Mouse (Mus musculus) limb, embryonic 11.5 days (tissue): ENCODE data around the gene Medag. TPM values are rescaled to one million over a fixed set of nuclear protein-coding genes. Genes with fewer than 3 reads are reported as not detected.

Experiments
- ATAC-seq: fragments of 200-750 bp; cut with Nextera tagmentation; 2 replicates; pipeline ENCODE4 v1.8.0; 2017; ENCODE audit warnings: low read depth; ENCODE audit not compliant: insufficient number of reproducible peaks, low FRiP score, low TSS enrichment
- DNase-seq: peaks from one replicate; pipeline ENCODE4 v3.0.0-alpha.2; 2015; ENCODE audit warnings: low spot score
- H3K27ac ChIP-seq: fragments of 300-500 bp; sonication (generic); replicated peaks from 2 replicates; pipeline ENCODE4 v1.5.1; 2014; ENCODE audit warnings: low read depth, mild to moderate bottlenecking, low read length
- H3K27me3 ChIP-seq: fragments of 300-500 bp; sonication (generic); 2 replicates; pipeline ENCODE4 v1.6.1; 2014; ENCODE audit warnings: mild to moderate bottlenecking, low read length, mixed read lengths; ENCODE audit not compliant: control insufficient read depth, insufficient read depth
- H3K36me3 ChIP-seq: fragments of 300-500 bp; sonication (generic); 2 replicates; pipeline ENCODE4 v1.6.1; 2014; ENCODE audit warnings: mild to moderate bottlenecking, low read length, moderate library complexity, mixed read lengths; ENCODE audit not compliant: control insufficient read depth, insufficient read depth
- H3K4me1 ChIP-seq: fragments of 300-500 bp; sonication (generic); 2 replicates; pipeline ENCODE4 v1.6.1; 2014; ENCODE audit warnings: low read length, mixed read lengths; ENCODE audit not compliant: control insufficient read depth, insufficient read depth
- H3K4me2 ChIP-seq: fragments of 300-500 bp; sonication (generic); 2 replicates; pipeline ENCODE4 v1.6.1; 2014; ENCODE audit warnings: low read depth, mild to moderate bottlenecking, moderate library complexity; ENCODE audit not compliant: severe bottlenecking
- H3K4me3 ChIP-seq: fragments of 300-500 bp; sonication (generic); 2 replicates; pipeline ENCODE4 v1.5.1; 2014; ENCODE audit warnings: low read depth, low read length
- H3K9ac ChIP-seq: fragments of 300-500 bp; sonication (generic); 2 replicates; pipeline ENCODE4 v1.6.1; 2014; ENCODE audit warnings: mild to moderate bottlenecking, low read length
- H3K9me3 ChIP-seq: fragments of 300-500 bp; sonication (generic); 2 replicates; pipeline ENCODE4 v1.6.1; 2016; ENCODE audit warnings: low read length; ENCODE audit not compliant: control insufficient read depth
- WGBS: fragments of 180-500 bp; shearing (Covaris S2); extraction: QIAGEN DNeasy Blood & Tissue Kit; methylation state at CpG from one replicate; pipeline ENCODE4 v1.1.7; 2014; 5-methylcytosine and 5-hydroxymethylcytosine counted together
- polyA plus RNA-seq: library from polyadenylated mRNA; unstranded; fragments of >200 nt; fragmentation: Nextera tagmentation; extraction: Ambion mirVana; gene quantifications from 2 replicates; pipeline ENCODE4 v1.2.1, GENCODE M21; 2014

Gene Medag
- polyA plus RNA-seq, 1 experiment from 2014 or later = 0.32 TPM

- peak; percentile 69; the same call in 1 of the 2 replicates for ATAC-seq
- H3K9ac ChIP-seq = no peak overlapping the region
- WGBS = 40% methylated on average over 2 of the region's 2 CpGs
- no peaks in the 10 kb centered on the region for H3K9me3 ChIP-seq
- H3K36me3 ChIP-seq = no peaks in the 10 kb centered on the region
- no peak overlapping the region for H3K4me3 ChIP-seq
- H3K27me3 ChIP-seq = no peaks in the 10 kb centered on the region
- peak overlapping the region; percentile 90 for H3K27ac ChIP-seq
- peaks cover 12% of the 10 kb centered on the region for H3K4me1 ChIP-seq
- DNase-seq = peak; percentile 56
- no peak overlapping the region for H3K4me2 ChIP-seq
Observed at GRCm38 (mm10) chr5:149428810-149429255, 17.3 kb downstream of the Medag start.

- no peak overlapping the region for H3K4me2 ChIP-seq
- H3K4me1 ChIP-seq = peaks cover 12% of the 10 kb centered on the region
- H3K36me3 ChIP-seq = no peaks in the 10 kb centered on the region
- no peak overlapping the region for H3K27ac ChIP-seq
- H3K4me3 ChIP-seq = no peak overlapping the region
- ATAC-seq (no peak), DNase-seq (no peak)
- no peaks in the 10 kb centered on the region for H3K9me3 ChIP-seq
- H3K27me3 ChIP-seq = no peaks in the 10 kb centered on the region
- WGBS = 86% methylated on average over 4 of the region's 4 CpGs
- H3K9ac ChIP-seq = no peak overlapping the region
Observed at GRCm38 (mm10) chr5:149429541-149429940, 18.0 kb downstream of the Medag start.

GRCm38 (mm10) chr5:149430943-149431342 is 19.4 kb downstream of the Medag start:
- no peaks in the 10 kb centered on the region for H3K27me3 ChIP-seq
- H3K9me3 ChIP-seq = no peaks in the 10 kb centered on the region
- H3K36me3 ChIP-seq = no peaks in the 10 kb centered on the region
- 90% methylated on average over 3 of the region's 3 CpGs for WGBS
- no peak overlapping the region for H3K4me2 ChIP-seq
- DNase-seq (no peak), ATAC-seq (no peak)
- H3K4me3 ChIP-seq = no peak overlapping the region
- peaks cover 12% of the 10 kb centered on the region for H3K4me1 ChIP-seq
- H3K9ac ChIP-seq = no peak overlapping the region
- no peak overlapping the region for H3K27ac ChIP-seq

GRCm38 (mm10) chr5:149433618-149434017 is 22.1 kb downstream of the Medag start:
- WGBS = 61% methylated on average over 7 of the region's 7 CpGs
- DNase-seq = no peak
- no peak overlapping the region for H3K4me2 ChIP-seq

GRCm38 (mm10) chr5:149434141-149434690 is 22.7 kb downstream of the Medag start:
- Histone ChIP-seq H3K9ac (no peak overlapping the region), H3K36me3 (no peaks in the 10 kb centered on the region), H3K27me3 (no peaks in the 10 kb centered on the region), H3K4me1 (peaks cover 2% of the 10 kb centered on the region; the same call in 1 of the 2 replicates), H3K4me2 (no peak overlapping the region), H3K9me3 (no peaks in the 10 kb centered on the region), H3K4me3 (no peak overlapping the region), H3K27ac (no peak overlapping the region)
- ATAC-seq = no peak
- WGBS = 21% methylated on average over 9 of the region's 9 CpGs
- DNase-seq = no peak

More at GRCm38 (mm10) chr5:149433618-149434017, 22.1 kb downstream of the Medag start:
- H3K9me3 ChIP-seq = no peaks in the 10 kb centered on the region
- no peak overlapping the region for H3K4me3 ChIP-seq
- H3K27ac ChIP-seq = no peak overlapping the region
- no peak for ATAC-seq
- H3K9ac ChIP-seq = no peak overlapping the region
- H3K27me3 ChIP-seq = no peaks in the 10 kb centered on the region
- peaks cover 5% of the 10 kb centered on the region for H3K4me1 ChIP-seq
- no peaks in the 10 kb centered on the region for H3K36me3 ChIP-seq

- ATAC-seq (no peak), DNase-seq (no peak)
- H3K9ac ChIP-seq = no peak overlapping the region
- H3K36me3 ChIP-seq = no peaks in the 10 kb centered on the region
- H3K4me1 ChIP-seq = peaks cover 8% of the 10 kb centered on the region
- 76% methylated on average over 3 of the region's 3 CpGs for WGBS
- no peaks in the 10 kb centered on the region for H3K27me3 ChIP-seq
- H3K27ac ChIP-seq = no peak overlapping the region
- no peaks in the 10 kb centered on the region for H3K9me3 ChIP-seq
- no peak overlapping the region for H3K4me2 ChIP-seq
- no peak overlapping the region for H3K4me3 ChIP-seq
Observed at GRCm38 (mm10) chr5:149436541-149436940, 25.0 kb downstream of the Medag start.

- 73% methylated on average over 6 of the region's 6 CpGs for WGBS
- H3K9me3 ChIP-seq = no peaks in the 10 kb centered on the region
- H3K4me2 ChIP-seq = no peak overlapping the region
- no peak overlapping the region for H3K27ac ChIP-seq
- H3K36me3 ChIP-seq = no peaks in the 10 kb centered on the region
- no peak overlapping the region for H3K4me3 ChIP-seq
- ATAC-seq (no peak), DNase-seq (no peak)
- peaks cover 8% of the 10 kb centered on the region for H3K4me1 ChIP-seq
- no peak overlapping the region for H3K9ac ChIP-seq
- H3K27me3 ChIP-seq = no peaks in the 10 kb centered on the region
Observed at GRCm38 (mm10) chr5:149437150-149437549, 25.6 kb downstream of the Medag start.

- H3K27ac ChIP-seq = peak within 1 kb of the TSS; percentile 47; the same call in 1 of the 2 replicates
- H3K9me3 ChIP-seq = no peaks in the 10 kb centered on the region
- peak within 1 kb of the TSS; percentile 55 for H3K9ac ChIP-seq
- H3K27me3 ChIP-seq = no peaks in the 10 kb centered on the region
- H3K4me2 ChIP-seq = peak within 1 kb of the TSS; percentile 92
- DNase-seq (peak; percentile 85), ATAC-seq (peak; percentile 82)
- H3K4me1 ChIP-seq = peaks cover 8% of the 10 kb centered on the region
- peak within 1 kb of the TSS; percentile 37 for H3K4me3 ChIP-seq
- under 1% methylated on average over 25 of the region's 25 CpGs for WGBS
- H3K36me3 ChIP-seq = no peaks in the 10 kb centered on the region
Observed at GRCm38 (mm10) chr5:149439531-149440179, 28.1 kb downstream of the Medag start, which contains the start of gene Tex26. Tex26 (plus strand) TSS chr5:149439660.
